ENCODE assay signal across 8 mouse cellular contexts in the genomic region with DNA sequence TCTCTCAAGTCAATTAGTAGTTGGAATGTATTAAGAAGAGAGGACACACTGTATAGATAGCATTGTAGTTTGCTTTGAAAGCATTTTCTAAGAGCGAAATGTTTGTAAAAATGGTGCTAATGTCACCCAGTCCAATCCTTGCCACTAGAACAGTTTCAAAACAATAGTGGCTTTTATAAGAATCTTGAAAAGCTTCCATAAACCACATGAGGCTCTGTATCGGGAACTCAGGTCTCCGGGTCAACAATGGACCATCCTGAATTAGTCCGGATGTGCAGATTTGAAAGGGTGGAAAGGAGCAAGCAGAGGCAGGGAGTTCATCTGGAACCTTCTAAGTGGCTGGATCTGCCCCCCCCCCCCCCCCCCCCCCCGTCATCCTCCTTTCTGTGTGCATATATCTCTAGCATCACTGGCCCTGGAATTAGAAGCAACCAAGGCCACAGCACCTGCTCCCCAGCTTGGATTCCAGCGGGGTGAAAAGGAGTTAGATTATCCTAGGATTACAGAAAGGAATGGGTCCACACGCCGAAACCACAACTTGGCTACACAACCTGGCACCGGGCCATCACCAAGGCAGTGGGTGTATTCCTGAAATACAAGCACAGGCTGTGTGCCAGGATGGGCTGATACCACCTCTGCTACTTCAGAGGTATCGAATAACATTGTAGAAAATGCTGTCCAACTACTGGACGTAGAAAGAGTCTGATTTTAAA. TPM values are rescaled to one million over a fixed set of nuclear protein-coding genes. Genes with fewer than 3 reads are reported as not detected.
DNase-seq lines count a peak whose midpoint lies in the region; ATAC-seq and TF ChIP-seq lines count a peak whose summit lies in the region.

No protein-coding gene starts in this region.

- ATAC-seq in lung, embryonic 14.5 days (ENCODE audit: insufficient read depth): peak; percentile 44; the same call in 1 of the 2 replicates

- WGBS in lung, embryonic 14.5 days: 64% methylated on average over 10 of the region's 11 CpGs

- no peaks in the 10 kb centered on the region for H3K9me3 ChIP-seq in lung, embryonic 14.5 days (ENCODE audit: low read depth, low read length)

- peak; percentile 65 for DNase-seq in lung, embryonic 14.5 days
- DNase-seq in lung, postnatal 25 days (ENCODE audit: low spot score): no peak
- DNase-seq in cerebellum, adult 11 months: peak; percentile 61
- DNase-seq in gastrocnemius, postnatal 4 days (ENCODE audit: low spot score in 2 of 2): peak; percentile 31 to 57
- peak; percentile 48 to 68 for DNase-seq in layer of hippocampus, postnatal 14 days (ENCODE audit: low spot score in 2 of 2)
- peak; percentile 37 to 43 for DNase-seq in right cerebral cortex, postnatal 36 days (ENCODE audit: low spot score in 2 of 2)
- no peak for DNase-seq in natural killer cell, adult 2 months (ENCODE audit: low spot score in 2 of 2)
- no peak for DNase-seq in B cell, adult 2 months

- peaks cover 11% of the 10 kb centered on the region; the same call in 1 of the 2 replicates for H3K4me1 ChIP-seq in lung, embryonic 14.5 days (ENCODE audit: insufficient read depth)

- no peaks in the 10 kb centered on the region for H3K27me3 ChIP-seq in lung, embryonic 14.5 days (ENCODE audit: insufficient read depth, low read length)

- no peak for TF ChIP-seq CTCF in lung, embryonic 14.5 days (IDR thresholded peaks at IDR 0.05; ENCODE audit: low read depth)

- no peak overlapping the region for H3K4me3 ChIP-seq in lung, embryonic 14.5 days (ENCODE audit: low read depth, low read length)

- no peak overlapping the region for H3K9ac ChIP-seq in lung, embryonic 14.5 days

- H3K27ac ChIP-seq in lung, embryonic 14.5 days (ENCODE audit: low read depth): no peak overlapping the region

- H3K4me2 ChIP-seq in lung, embryonic 14.5 days: no peak overlapping the region

- no peaks in the 10 kb centered on the region for H3K36me3 ChIP-seq in lung, embryonic 14.5 days (ENCODE audit: insufficient read depth)

RNA-seq across cellular contexts. Expression of a gene that starts 42.0 kb away (rescaled TPM):
- polyA plus RNA-seq in lung, embryonic 14.5 days (2014; fragmentation: Nextera tagmentation; extraction: Ambion mirVana): 14.4 and 15.1 TPM in 2 replicates
- total RNA-seq in gastrocnemius, postnatal 4 days (2021): 1 to 10 TPM; 8.7 to 8.9 TPM
- 10 to 100 TPM in 1 of 2 experiments, 1 to 10 TPM in 1; 9.4 to 10.9 TPM for total RNA-seq in layer of hippocampus, postnatal 14 days (2021)

Comparison
In these comparisons a context has a peak if more than half of its experiments do, and no peak if none do; other contexts are left out.
1. DNase-seq: peak in lung, embryonic 14.5 days (single experiment), cerebellum, adult 11 months (single experiment), gastrocnemius, postnatal 4 days (2 of 2), layer of hippocampus, postnatal 14 days (2 of 2) and right cerebral cortex, postnatal 36 days (2 of 2); none in lung, postnatal 25 days (single experiment), natural killer cell, adult 2 months (0 of 2) and B cell, adult 2 months (0 of 2).